Mouse (Mus musculus) liver, embryonic 14.5 days (tissue): ENCODE data around the gene Kifc3.

Source experiments
- CTCF ChIP-seq: IDR thresholded peaks from 2 replicates; pipeline ENCODE4 v1.5.1; 2016; ENCODE audit warnings: antibody characterized with exemption, low read depth, control low read depth
- EP300 ChIP-seq: IDR thresholded peaks from 2 replicates; pipeline ENCODE4 v1.6.1; 2016; ENCODE audit warnings: antibody characterized with exemption, low read depth

- TF ChIP-seq EP300 (no peak), CTCF (no peak)
These were observed 124.6 kb downstream of the Kifc3 start for GRCm38 (mm10) chr8:95078055-95078454.
